In genomic region chr15:96184666-96185065, GRCm38 (mm10) we compare ENCODE assay signal across 8 mouse cellular contexts.
A peak's percentile ranks its signal among the peaks of the same experiment; 100 is the strongest.
DNase-seq lines count a peak whose midpoint lies in the region; TF ChIP-seq lines count a peak whose summit lies in the region.
"Had no signal": no experiment of that assay in that cellular context is flagged by ENCODE, and none has a peak within 500 bp of the region (broad histone marks: within the 10 kb centered on the region; RNA-seq: fewer than 3 reads in every experiment).

No protein-coding gene starts in this region.

- no peaks in the 10 kb centered on the region for H3K9me3 ChIP-seq in heart, embryonic 10.5 days

- WGBS in heart, embryonic 10.5 days: 64% methylated on average over 8 of the region's 8 CpGs

- peak; percentile 4 for TF ChIP-seq CTCF in left cerebral cortex, adult 2 months (IDR thresholded peaks at IDR 0.05)

- no peak overlapping the region for H3K27ac ChIP-seq in left cerebral cortex, adult 2 months
- H3K27ac ChIP-seq in heart, embryonic 10.5 days: peak overlapping the region; percentile 81
- H3K27ac ChIP-seq: hindbrain, embryonic 14.5 days had no signal

- H3K36me3 ChIP-seq in heart, embryonic 10.5 days: no peaks in the 10 kb centered on the region

- DNase-seq in left cerebral cortex, adult 2 months (ENCODE audit: extremely low spot score in 1 of 2, low spot score in 2 of 2): no peak
- no peak for DNase-seq in left cerebral cortex, postnatal 14 days (ENCODE audit: low spot score in 2 of 2)
- no peak for DNase-seq in heart, embryonic 10.5 days (ENCODE audit: low spot score)
- DNase-seq in induced T-regulatory cell, adult 2 months (ENCODE audit: low read depth): peak; percentile 4
- peak; percentile 71 for DNase-seq in thymus, postnatal 0 days (ENCODE audit: low spot score)
- no peak for DNase-seq in cerebellum, postnatal 4 days (ENCODE audit: low spot score in 2 of 2)
- no peak for DNase-seq in ovary, adult 18-20 months (ENCODE audit: low spot score)

- H3K4me3 ChIP-seq in left cerebral cortex, adult 2 months: no peak overlapping the region
- H3K4me3 ChIP-seq in heart, embryonic 10.5 days: no peak overlapping the region

- intact Hi-C loops in left cerebral cortex, adult 2 months (cut with DNase I): no loop called here
- intact Hi-C loops in left cerebral cortex, postnatal 14 days (cut with DNase I): no loop called here

- H3K27me3 ChIP-seq in heart, embryonic 10.5 days (ENCODE audit: insufficient read depth, poor library complexity, severe bottlenecking): no peaks in the 10 kb centered on the region

- H3K4me1 ChIP-seq in heart, embryonic 10.5 days: peaks cover 26% of the 10 kb centered on the region

Comparison
In these comparisons a context has a peak if more than half of its experiments do, and no peak if none do; other contexts are left out.
1. DNase-seq: peak in induced T-regulatory cell, adult 2 months (single experiment) and thymus, postnatal 0 days (single experiment); none in left cerebral cortex, adult 2 months (0 of 2), left cerebral cortex, postnatal 14 days (0 of 2), heart, embryonic 10.5 days (single experiment), cerebellum, postnatal 4 days (0 of 2) and ovary, adult 18-20 months (single experiment).